Mouse (Mus musculus) gastrocnemius, adult 18-20 months (tissue): ENCODE results near the gene Pitpnm3. TPM values are rescaled to one million over a fixed set of nuclear protein-coding genes. Genes with fewer than 3 reads are reported as not detected.
A peak's percentile ranks its signal among the peaks of the same experiment; 100 is the strongest.

Experiments
- DNase-seq: peaks from one replicate; pipeline ENCODE4 v3.0.0; 2021; ENCODE audit warnings: low spot score
- total RNA-seq, 2 experiments: library from RNA; stranded (reverse); gene quantifications; 2 replicates each; pipeline ENCODE4 v1.2.3; 2021

Pitpnm3 gene
- total RNA-seq, 2 experiments from 2014 or later: 2.0 to 2.3 TPM

DNA sequence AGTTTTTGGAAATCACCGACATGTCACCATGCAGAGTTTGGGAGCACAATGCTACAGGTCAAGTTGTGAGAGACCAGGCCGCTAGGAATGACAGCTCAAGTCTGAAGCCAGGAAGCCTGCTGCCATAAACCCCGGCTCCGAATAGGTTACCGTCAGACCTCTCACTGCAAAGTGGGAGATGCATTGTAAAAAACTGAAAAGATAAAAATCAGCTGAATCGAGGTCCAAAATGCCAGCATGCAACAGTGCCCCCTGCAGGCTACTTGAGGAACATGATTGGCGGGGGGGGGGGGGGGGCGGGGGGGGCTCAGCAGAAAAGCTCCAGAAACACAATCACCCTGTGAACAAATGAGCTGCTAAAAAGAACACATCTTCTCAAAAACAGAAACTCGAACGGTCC is 112.0 kb downstream of the Pitpnm3 start:
- no peak for DNase-seq

DNA sequence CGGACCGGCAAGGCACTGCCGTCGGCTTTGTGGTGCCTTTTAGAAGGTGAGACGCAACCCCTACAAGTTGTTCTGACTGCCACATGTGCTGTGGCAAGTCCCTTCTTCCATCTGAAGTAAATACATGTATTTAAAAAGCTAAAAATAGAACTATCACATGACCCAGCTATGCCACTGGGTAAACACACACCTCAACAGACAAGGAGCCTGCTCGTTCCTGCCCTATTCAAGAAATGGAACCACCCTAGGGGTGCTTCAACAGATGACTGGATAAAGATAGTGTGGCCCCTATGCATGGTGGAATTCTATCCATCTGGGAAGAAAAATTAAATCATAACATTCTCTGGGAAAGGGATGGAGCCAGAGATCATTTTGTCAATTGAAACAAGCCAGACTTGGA is 112.8 kb downstream of the Pitpnm3 start:
- no peak for DNase-seq

DNA sequence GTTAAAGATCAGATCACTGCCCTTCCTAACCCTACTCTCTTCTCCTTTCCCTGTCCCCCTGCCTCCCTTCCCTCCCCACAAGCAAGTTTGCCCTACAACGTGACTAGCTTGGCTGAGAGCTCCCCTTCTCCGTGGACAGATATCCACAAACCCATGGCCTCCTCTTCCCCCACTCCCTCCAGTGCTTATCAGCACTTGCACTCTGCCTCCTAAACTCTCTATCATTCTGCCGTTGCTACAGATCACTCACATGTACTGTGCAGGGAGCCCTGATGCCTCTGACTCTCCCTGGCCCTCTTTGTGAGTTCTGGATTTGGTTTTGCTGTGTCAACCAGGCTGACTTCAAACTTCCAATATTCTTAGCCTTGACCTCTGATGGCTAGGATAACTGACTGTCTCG is 114.6 kb downstream of the Pitpnm3 start:
- no peak for DNase-seq

DNA sequence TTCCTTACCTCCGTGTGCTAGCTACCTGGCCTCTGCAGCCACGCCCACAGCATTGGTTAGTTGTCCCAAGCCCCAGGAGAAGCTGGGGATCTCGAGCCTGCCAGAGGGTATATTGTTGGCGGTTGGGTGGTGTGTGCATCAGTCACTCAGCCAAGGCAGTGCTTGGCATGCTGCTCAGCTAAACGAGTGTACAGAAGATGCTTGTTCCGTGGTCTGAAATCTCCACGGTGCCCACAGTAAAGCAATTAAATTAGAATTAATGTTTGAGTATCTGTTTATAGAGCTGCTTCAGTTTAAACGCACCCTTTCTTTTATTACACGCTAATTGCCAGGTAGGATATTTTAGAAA is 118.4 kb downstream of the Pitpnm3 start:
- no peak for DNase-seq

DNA sequence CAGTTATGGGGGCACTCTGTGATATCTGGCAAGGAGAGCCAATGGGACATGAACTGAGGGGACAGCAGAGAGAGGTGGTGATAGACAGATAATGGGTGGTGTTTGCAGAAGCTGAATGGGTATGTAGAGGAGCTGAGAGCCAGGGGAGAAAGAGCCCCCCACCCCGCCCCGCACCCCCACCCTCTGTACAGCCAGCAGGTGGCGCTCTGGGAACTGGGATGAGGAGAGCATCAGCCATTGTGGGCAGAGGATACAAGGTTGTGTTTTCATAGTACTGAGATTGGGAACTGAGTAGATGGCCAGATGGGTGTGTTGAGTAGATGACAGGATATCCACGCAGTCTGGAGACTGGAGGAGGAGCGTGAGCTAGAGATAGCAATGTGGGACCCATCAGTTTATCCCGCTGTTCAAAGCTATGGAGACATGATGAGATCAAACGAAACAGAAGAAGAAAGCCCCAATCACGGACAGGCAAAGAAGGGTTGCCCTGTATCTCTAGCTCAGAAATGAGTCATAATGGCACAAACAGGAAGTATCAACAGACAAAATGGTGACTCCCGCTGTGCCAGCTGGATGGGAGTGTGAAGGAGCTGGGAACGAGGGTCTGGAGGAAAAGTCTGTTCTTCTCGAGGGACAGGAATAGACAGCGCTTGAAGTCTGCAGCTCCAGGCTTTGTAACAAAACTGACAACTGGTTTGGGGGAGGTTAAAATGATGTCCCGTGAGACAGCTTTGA is 118.9 kb downstream of the Pitpnm3 start:
- no peak for DNase-seq

DNA sequence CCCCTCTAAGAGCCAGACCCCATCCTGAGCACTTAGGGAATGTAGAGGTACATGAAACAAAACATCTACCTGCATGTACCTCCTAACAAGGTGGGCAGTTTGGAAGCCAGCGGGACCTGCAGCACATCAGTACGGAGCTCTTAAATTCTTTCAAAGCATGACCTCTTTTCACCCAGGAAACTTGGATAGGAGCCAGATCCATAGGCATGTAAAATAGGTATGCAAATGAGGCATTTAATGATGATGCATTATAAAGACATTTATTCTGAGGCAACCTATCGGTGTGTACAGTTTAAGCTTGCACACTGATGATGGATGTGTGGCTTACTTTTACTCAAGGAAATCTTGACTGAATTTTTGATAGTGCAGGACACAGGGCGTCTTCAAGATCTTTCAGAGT is 120.9 kb downstream of the Pitpnm3 start:
- no peak for DNase-seq

DNA sequence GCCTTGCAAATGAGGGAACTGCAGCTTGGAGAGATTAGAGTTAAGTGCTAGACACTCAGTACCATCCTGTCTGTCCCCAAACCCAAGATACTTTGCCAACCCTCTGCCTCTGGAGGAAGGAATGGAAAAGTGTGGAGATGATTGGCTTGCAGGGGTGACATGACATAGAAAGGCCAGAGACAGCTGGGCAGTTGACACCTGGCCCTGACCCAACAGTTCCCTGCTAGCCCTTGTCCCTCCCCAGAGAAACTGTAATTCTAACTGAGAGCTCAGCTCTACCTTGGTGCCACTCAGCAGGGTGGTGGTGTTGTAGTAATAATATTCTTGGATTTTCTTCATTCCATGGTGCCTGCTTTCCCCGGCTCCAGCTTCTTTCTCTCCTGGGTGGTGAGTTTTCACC is 123.6 kb downstream of the Pitpnm3 start:
- peak; percentile 59 for DNase-seq

DNA sequence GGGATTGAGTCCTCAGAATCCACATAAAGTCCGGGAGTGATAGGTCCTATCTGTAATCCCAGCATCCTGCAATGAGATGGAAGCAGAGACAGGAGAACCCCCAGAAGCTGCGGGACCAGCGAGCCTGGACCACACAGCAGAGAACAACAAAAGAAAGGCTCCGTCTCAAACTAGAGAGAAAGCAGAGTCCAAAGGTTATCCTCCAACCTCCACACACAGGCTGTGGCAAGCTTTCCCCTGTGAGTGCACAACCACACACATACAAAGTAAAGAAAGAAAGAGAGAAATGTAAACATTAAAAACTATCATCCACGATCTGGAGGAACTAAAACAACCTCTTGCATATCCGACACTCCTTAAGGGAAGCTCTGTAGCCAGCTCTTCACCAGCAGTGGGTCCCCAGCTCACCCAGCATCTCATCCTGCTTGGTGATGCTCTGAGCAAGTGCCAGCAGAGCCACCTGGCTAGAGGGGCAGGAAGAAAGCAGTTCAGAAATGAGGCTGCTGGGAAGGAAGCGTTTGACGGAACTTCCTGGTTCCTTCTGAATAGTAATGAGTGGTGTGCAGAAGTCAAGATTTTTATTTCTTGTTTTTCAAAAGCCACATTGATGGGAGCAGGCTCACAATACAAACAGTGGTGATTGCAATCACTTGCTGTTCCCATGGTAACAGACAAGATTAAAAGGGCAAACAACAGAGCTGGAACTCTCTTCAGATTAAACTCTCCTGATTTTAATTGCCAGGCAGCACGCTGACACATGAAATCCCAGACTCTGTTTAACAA is 124.4 kb downstream of the Pitpnm3 start:
- no peak for DNase-seq

DNA sequence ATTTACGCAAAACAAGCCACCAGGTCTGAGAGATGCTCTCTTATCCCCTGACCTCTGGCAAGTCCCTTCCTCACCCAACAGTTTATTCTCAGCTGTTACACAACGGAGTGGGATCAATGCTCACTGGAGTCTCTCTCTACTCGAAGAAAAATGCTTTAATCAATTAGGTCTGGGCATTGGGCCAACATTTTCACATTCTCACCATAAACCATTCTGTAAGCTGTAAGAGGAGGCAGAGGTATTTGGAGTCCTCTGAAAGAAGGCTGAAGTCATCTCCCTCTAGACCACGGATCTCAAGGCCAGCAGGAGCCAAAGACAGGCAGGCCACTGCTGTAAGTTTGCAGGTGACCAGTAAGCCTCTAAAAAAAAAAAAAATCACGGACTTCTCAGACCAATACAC is 125.2 kb downstream of the Pitpnm3 start:
- DNase-seq: no peak

DNA sequence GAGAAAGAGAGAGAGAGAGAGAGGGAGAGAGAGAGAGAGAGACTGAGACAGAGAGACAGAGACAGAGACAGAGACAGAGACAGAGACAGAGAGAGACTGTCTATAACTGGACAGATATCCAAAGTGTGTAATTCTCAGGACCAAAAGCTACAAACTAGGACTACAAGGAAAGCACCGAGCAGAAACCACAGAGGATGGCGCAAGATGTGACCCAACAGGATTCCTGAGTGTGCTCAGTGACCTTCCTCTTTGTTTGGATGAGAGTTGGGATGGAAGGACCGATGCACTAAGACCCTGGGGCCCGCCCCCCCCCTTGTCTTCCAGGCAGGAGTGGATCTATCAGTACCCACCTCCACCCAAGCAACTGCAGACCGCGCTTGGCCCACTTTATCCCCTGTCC is 130.0 kb downstream of the Pitpnm3 start:
- DNase-seq: no peak

DNA sequence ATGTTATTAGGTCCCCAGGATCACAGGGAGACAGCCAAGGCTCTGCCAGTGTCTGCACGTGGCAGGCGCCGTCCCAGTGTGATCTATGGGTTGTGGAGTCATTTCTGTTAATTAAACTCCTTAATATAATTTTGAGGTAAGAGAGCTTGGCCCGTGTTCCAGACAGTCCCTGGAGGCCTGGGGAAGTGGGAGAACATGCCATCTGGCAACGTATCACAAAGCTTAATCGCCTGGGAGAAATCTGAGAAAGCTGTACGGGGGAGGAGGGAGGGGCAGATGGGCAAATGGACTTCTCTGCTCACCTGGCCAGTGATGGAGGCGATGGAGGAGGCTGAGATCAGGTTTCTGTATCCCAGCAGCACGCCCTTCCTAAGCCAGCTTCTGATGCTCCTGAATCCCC is 132.4 kb downstream of the Pitpnm3 start:
- no peak for DNase-seq

DNA sequence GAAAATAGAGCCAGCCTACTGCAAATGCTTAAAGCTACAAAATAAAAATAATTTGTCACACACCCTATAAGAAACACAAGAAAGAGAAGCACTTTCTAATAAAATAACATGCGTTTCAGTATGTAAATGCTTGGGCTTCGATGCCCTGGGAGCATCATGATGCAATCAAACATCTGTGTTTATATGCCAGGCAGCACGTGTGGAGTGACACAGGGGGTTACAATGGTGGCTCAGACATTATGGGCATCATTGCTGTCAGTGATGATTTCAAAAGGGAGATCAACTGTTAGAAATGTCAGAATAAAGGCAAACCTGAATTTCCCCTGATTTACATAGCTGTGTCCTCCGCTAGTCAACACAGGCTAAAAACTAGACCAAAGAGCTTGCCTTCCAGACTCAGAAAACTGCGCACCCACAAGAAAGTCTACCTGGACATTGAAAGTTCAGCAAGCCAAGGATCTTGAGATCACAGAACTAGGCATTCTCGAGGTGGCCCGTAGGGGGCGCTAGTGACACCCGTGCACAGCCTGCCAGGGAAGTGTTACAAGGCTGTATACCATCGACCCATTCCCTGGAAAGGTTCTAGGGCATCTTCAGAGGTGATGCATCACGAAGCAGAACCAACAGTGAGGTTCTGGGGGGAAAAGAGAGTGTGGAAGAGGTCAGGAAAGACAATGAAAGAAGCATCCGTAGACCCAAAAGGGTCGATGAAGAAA is 133.3 kb downstream of the Pitpnm3 start:
- DNase-seq: peak; percentile 43

DNA sequence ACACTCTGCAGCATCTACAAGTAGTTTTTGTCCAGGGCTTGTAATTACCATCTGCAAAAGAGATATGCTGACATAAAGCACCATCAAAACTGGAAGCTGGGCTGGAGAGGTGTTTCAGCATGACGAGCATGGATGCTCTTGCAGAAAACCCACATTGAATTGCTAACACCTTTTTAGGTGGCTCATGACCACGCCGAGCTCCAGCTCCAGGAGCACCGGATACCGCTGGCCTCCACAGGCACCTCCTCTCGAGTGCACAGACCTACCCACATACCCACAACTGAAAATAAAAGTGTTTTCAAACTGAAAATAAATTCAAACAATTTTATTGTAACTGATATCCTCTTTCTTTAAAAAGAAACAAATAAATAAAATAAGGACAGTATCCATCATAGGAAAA is 135.4 kb downstream of the Pitpnm3 start:
- no peak for DNase-seq

Other genes starting within 250 kb of the Pitpnm3 start
- not detected for gene Aipl1, start 98.3 kb downstream of the Pitpnm3 start, total RNA-seq
- not detected for gene Pimreg, start 93.7 kb downstream of the Pitpnm3 start, total RNA-seq
- gene Gm43951, start 71.1 kb upstream of the Pitpnm3 start, total RNA-seq: under 1 TPM; 0.09 to 0.17 TPM
- 1 to 10 TPM in 1 of 2 experiments, under 1 TPM in 1; 0.83 to 1.0 TPM for gene 4933427D14Rik, start 71.7 kb upstream of the Pitpnm3 start, total RNA-seq
- 10 to 100 TPM; 31.7 to 34.4 TPM for gene Txndc17, start 71.8 kb upstream of the Pitpnm3 start, total RNA-seq
- gene Med31, start 79.8 kb upstream of the Pitpnm3 start, total RNA-seq: 1 to 10 TPM; 6.9 to 7.1 TPM
- gene Slc13a5, start 131.4 kb upstream of the Pitpnm3 start, total RNA-seq: not detected
- gene Xaf1, start 165.9 kb upstream of the Pitpnm3 start, total RNA-seq: 1 to 10 TPM; 2.3 to 2.8 TPM
- gene Fbxo39, start 178.7 kb upstream of the Pitpnm3 start, total RNA-seq: not detected
- 1 to 10 TPM; 1.6 to 3.4 TPM for gene Tekt1, start 226.7 kb upstream of the Pitpnm3 start, total RNA-seq